Mouse (Mus musculus): Measurements from ENCODE around the gene P2rx6. TPM values are rescaled to one million over a fixed set of nuclear protein-coding genes. Genes with fewer than 3 reads are reported as not detected.

Gene P2rx6
- total RNA-seq (2023), result not detected

GRCm38 (mm10) chr16:17561751-17562208 is at the start of gene P2rx6:
Gene P2rx6, plus strand, starts transcription at chr16:17561885.

DNA sequence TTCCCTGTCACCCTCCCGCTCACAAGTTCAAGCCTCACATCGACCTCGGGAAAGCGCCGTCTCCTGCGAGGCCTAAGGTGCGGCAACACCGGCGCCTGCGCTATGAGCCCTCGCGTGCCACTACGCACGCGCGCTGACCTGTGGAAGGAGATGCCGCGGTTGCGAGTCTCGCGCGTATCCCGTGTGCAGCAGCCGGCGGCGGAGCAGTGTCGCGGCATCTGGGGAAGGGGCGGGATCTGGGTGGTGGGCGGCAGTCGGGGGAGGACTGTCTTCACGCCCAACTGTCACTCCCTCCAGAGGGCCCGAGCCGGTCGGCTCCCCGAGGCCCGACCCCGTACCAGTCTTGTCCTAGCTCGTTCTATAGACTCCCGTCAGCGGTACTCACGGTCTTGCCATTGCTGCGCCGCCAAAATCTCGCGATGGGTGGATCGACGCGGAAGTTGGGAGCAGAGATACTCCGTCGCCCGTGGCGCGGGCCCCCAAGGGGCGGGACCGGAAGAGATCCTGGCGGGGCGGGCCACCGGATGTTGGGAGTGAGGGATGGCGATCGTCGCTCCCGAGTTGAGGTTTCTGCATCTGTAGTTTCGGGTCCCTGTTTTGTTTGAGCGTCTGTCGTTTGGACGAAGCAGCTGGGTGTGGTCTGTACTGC is 30.9 kb upstream of the P2rx6 start, which contains the start of gene Thap7:
Gene Thap7, minus strand, starts transcription at position 497 of the 649 bp plus-strand sequence.

GRCm38 (mm10) chr16:17561128-17561750 is 446 bp upstream of the P2rx6 start, which contains the start of gene Lrrc74b:
Gene Lrrc74b, minus strand, starts transcription at chr16:17561247.

GRCm38 (mm10) chr16:17583064-17583463 is 21.4 kb downstream of the P2rx6 start, which contains the start of gene Slc7a4:
Gene Slc7a4, minus strand, starts transcription at chr16:17583214.

GRCm38 (mm10) chr16:17619198-17620105 is 57.8 kb downstream of the P2rx6 start, which contains the start of gene Smpd4:
Gene Smpd4, plus strand, starts transcription at chr16:17619354.

Other genes with a start within 250 kb of the P2rx6 start
- gene Serpind1, start 230.5 kb upstream of the P2rx6 start, total RNA-seq (2023), result not detected
- gene Snap29, start 155.9 kb upstream of the P2rx6 start, total RNA-seq (2023), result 23.6 TPM
- 124 TPM for gene Pi4ka, start 155.6 kb upstream of the P2rx6 start, total RNA-seq (2023)
- 43.4 TPM for gene Crkl, start 109.9 kb upstream of the P2rx6 start, total RNA-seq (2023)
- gene Aifm3, start 72.3 kb upstream of the P2rx6 start, total RNA-seq (2023), result not detected
- 36.8 TPM for gene Lztr1, start 53.2 kb upstream of the P2rx6 start, total RNA-seq (2023)
- 38.0 TPM for gene Thap7, start 30.7 kb upstream of the P2rx6 start, total RNA-seq (2023)
- 0.32 TPM for gene Lrrc74b, start 638 bp upstream of the P2rx6 start, total RNA-seq (2023)
- gene Slc7a4, start 21.3 kb downstream of the P2rx6 start, total RNA-seq (2023), result not detected
- gene Smpd4, start 57.5 kb downstream of the P2rx6 start, total RNA-seq (2023), result 54.0 TPM
- gene Ccdc74a, start 84.6 kb downstream of the P2rx6 start, total RNA-seq (2023), result not detected
- gene Med15, start 171.0 kb downstream of the P2rx6 start, total RNA-seq (2023), result 147 TPM
- gene Klhl22, start 197.7 kb downstream of the P2rx6 start, total RNA-seq (2023), result 11.3 TPM
- not detected for gene Scarf2, start 235.4 kb downstream of the P2rx6 start, total RNA-seq (2023)